Mouse (Mus musculus) T-helper 17 cell (primary cell): ENCODE data around the gene Rgl3.

Source experiments
- in situ Hi-C, 2 experiments: fragments of 300-600 bp; cut with MboI, MseI; formaldehyde crosslinking; loops; 1 replicate in 1 of 2; 2 replicates in 1 of 2; pipeline ENCODE4 v1.15.1; 2025; ENCODE audit warnings: high pct_unique_total_duplicates in 2 of 2

Rgl3 gene

GRCm38 (mm10) chr9:21989230-21990110 lies at the start of gene Rgl3:
Gene Rgl3, minus strand, starts transcription at chr9:21989446.
- in situ Hi-C loops = no loop called here

DNA sequence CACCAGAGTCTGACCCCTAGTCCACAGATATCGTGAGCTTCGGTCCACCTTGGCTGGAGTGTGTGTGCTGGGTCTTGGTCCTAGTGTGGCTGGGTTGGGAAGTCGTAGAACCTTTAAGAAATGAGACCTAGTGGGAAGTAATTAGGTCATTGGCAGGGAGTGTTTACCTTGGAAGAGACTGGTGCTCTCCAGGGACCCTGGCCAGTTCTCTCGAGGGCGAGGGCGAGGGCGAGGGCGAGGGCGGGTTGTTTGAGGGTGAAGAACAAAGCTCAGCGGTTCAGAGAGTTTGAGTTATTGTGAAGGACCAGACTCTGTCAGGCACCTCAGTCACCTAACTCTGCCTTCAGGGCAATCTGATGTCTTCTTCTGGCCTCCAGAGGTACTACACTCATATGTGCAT lies 48.6 kb upstream of the Rgl3 start:
- in situ Hi-C loops = no loop called here

- in situ Hi-C loops = no loop called here
Measured at GRCm38 (mm10) chr9:22035300-22036044, 46.2 kb upstream of the Rgl3 start.

DNA sequence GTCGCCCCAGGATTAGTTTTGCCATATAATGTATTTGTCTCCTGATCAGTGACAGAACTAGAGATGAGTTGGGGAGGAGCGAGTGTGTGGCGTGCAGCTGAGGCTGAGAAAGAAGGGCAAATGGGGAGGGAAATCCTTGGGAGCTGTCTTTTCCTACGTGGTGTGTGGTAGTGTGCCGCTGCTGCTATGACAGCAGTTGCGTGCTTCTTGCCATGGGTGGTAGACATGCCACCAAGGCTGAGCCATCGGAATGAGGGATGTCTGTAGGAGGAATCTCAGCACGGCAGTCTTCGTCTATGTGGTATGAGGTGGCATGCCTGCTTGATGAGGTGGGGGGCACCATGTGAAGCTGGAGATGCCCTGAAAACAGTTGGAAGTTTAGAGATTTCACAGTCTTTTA lies 41.1 kb upstream of the Rgl3 start:
- in situ Hi-C loops = no loop called here

DNA sequence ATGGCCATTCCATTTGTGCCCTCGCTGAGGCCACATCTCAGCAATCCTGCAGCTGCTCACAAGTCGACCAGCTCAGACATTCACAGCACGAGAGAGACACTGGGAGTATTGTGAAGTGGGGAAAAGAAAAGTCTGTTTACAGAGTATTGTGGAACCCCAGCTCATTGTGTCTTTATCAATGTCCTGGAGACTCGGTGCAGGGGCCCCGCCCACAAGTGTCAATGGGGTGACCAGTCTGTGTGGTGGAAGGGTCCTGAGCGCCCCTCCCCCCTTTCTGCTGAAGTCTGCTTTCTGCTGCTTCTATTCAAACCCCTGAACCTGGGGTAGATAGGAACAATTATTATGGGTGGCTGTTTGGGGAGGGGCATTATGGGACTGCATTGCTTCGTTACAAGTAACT lies 39.2 kb upstream of the Rgl3 start:
- in situ Hi-C loops = no loop called here

DNA sequence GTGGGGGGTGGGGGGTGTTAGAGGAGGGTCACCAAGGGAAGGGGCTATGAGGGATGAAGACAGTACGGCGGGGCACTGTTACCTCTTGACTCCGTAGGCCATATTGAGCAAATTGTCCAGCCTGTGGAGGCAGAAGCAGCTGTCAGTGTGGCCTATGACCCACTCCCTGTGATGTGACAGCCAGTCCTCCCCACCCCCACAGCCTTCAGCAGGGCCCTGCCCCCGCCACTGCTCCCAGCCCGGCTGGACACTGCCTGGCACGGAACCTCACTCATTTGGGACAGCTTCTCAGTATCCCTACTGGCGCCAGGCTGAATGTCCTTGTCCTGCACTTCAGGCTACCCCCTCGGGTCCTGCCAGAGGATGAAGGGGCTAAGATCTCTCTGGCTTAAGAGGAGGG lies 35.3 kb upstream of the Rgl3 start:
- in situ Hi-C loops = no loop called here

GRCm38 (mm10) chr9:22017208-22017825 lies 28.1 kb upstream of the Rgl3 start:
- in situ Hi-C loops = no loop called here

GRCm38 (mm10) chr9:22016245-22016644 lies 27.0 kb upstream of the Rgl3 start:
- in situ Hi-C loops = no loop called here

DNA sequence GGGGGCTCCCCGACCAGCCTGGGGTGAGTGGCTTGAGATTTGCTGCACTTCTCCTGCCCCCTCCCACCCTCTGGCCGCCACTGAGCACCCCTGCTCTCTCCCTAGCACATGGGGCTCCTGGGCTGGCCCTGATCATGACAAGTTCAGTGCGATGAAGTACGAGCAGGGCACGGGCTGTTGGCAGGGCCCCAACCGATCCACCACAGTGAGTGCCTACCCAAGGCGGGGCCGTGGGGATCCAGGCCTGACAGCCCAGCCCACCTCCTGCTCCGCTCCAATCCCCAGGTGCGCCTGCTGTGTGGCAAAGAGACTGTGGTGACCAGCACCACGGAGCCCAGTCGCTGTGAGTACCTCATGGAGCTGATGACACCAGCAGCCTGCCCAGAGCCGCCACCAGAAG lies 23.5 kb upstream of the Rgl3 start:
- in situ Hi-C loops = no loop called here

GRCm38 (mm10) chr9:22011055-22011454 lies 21.8 kb upstream of the Rgl3 start:
- in situ Hi-C loops = no loop called here

DNA sequence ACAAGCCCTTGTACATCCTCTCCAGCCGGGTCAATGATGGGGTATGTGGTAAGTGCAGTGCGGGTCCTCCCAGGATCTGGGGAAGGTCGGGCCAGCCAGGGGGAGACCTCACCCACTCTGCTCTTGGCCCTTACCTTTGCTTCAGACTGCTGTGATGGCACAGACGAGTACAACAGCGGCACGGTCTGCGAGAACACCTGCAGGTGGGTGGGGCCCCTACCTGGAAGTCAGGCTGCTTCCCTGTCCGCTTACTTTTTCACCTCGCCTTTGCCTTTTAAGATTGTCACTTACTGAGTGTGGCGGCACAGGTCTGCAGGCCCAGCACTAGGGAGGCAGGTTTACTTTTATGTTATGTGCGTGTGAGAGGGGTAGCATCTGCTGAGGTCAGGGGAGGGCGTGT lies 15.3 kb upstream of the Rgl3 start:
- in situ Hi-C loops = no loop called here

- in situ Hi-C loops = no loop called here
Measured at GRCm38 (mm10) chr9:22003163-22003554, 13.9 kb upstream of the Rgl3 start.

- in situ Hi-C loops = no loop called here
Measured at GRCm38 (mm10) chr9:22002194-22003162, 13.2 kb upstream of the Rgl3 start, which contains the start of the genes Ccdc151 and Prkcsh. Gene Ccdc151, minus strand, starts transcription at chr9:22002634. Gene Prkcsh, plus strand, starts transcription at chr9:22002806.

DNA sequence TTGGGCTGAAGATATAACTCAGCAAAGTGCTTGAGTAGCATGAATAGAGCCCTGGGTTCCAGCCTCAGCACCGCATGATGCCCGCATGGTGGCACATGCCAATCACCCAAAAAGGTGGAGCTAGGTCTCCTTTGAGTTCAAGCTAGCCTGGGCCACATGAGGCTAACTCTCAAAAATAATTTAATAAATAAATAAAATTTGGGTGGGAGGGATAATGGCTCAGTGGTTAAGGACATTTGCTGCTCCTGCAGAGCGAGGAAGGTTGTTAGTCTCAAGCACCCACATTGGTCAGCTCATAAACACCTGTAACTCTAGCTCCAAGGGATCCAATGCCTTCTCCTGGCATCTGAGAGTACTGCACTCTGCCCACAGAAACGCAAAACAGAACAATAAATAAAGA lies 12.4 kb upstream of the Rgl3 start:
- in situ Hi-C loops = no loop called here

GRCm38 (mm10) chr9:22000296-22000695 lies 11.1 kb upstream of the Rgl3 start:
- in situ Hi-C loops = no loop called here

DNA sequence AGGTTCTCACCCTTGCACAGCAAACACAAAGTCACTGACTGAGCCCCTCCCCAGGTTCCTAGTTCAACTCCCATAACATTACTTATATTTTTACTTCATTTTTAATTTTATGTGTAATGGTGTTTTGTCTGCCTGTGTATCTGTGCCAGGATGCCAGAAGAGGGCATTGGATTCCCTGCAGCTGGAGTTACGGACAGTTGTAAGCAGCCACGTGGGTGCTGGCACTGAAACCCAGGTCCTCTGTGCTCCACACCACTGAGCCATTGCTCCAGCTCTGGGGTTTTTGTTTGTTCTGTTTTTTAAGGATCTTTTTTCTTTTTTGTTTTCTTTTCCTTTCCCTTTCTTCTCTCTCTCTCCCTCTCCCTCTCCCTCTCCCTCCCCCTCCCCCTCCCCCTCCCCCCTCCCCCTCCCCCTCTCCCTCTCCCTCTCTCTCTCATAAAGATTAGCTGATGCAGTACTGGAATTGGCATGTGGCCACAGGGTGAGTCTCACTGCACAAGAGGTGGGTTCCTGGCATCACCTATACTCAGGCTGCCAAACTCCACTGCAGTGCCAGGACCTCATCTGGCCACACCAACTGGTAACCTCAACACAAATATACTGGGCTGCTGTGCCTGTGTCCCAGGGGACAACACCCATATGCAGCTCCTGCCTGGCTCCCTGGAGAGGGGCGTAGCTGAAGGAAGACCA lies 7.1 kb upstream of the Rgl3 start:
- in situ Hi-C loops = no loop called here

DNA sequence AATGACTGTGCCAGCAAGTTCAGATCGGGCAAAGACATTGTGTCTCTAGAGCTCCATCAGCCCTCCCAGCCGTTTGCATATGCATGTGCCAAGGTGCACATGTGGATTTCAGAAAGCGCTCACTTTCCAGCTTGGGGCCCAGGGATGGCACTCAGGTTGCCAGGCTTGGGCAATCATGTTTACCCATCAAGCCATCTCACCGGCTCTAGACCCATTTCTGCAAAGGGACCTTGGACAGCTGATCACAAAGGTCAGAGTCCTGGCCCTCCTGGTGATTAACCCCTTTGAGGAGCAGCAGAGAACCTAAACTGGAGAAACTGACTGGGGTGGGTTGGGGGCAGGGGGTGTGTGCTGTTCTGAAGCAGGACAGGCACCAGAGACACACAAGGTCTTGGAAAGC lies 3.0 kb upstream of the Rgl3 start:
- in situ Hi-C loops = no loop called here

GRCm38 (mm10) chr9:21988421-21989101 lies 685 bp downstream of the Rgl3 start:
- in situ Hi-C loops = no loop called here

- in situ Hi-C loops = no loop called here
Measured at GRCm38 (mm10) chr9:21987592-21988342, 1.5 kb downstream of the Rgl3 start.
